Mouse (Mus musculus) testis, adult 2 months (tissue): ENCODE results near the gene Tmem37. TPM values are rescaled to one million over a fixed set of nuclear protein-coding genes. Genes with fewer than 3 reads are reported as not detected.

Experiments
- H3K27ac ChIP-seq: fragments of 200-500 bp; 2 replicates; pipeline ENCODE4 v1.5.1; 2012; ENCODE audit warnings: low read depth, low read length; ENCODE audit not compliant: control insufficient read depth, insufficient read depth
- H3K27me3 ChIP-seq: fragments of 200-500 bp; 2 replicates; pipeline ENCODE4 v1.6.1; 2012; ENCODE audit warnings: mild to moderate bottlenecking, low read length, moderate library complexity; ENCODE audit not compliant: control insufficient read depth, insufficient read depth
- H3K36me3 ChIP-seq: fragments of 200-500 bp; 2 replicates; pipeline ENCODE4 v1.6.1; 2012; ENCODE audit warnings: mild to moderate bottlenecking, low read length; ENCODE audit not compliant: control insufficient read depth, insufficient read depth
- H3K4me1 ChIP-seq: fragments of 200-500 bp; 2 replicates; pipeline ENCODE4 v1.6.1; 2012; ENCODE audit warnings: low read length; ENCODE audit not compliant: control insufficient read depth, insufficient read depth
- H3K4me3 ChIP-seq: fragments of 200-500 bp; 2 replicates; pipeline ENCODE4 v1.5.1; 2012; ENCODE audit warnings: low read depth, mild to moderate bottlenecking, low read length, moderate library complexity, mixed read lengths; ENCODE audit not compliant: control insufficient read depth
- CTCF ChIP-seq: fragments of 200-500 bp; IDR thresholded peaks from 2 replicates; pipeline ENCODE4 v1.5.1; 2012; ENCODE audit warnings: low read depth, mild to moderate bottlenecking, inconsistent platforms, low read length, moderate library complexity; ENCODE audit not compliant: control insufficient read depth, insufficient read depth, insufficient replicate concordance
- POLR2A ChIP-seq: fragments of 200-500 bp; IDR thresholded peaks from 2 replicates; pipeline ENCODE4 v1.6.1; 2012; ENCODE audit warnings: low read depth, mild to moderate bottlenecking, inconsistent platforms, low read length, moderate library complexity; ENCODE audit not compliant: control insufficient read depth
- polyA plus RNA-seq: library from polyadenylated mRNA; depleted of rRNA; stranded (reverse); fragments of >200 nt; gene quantifications from 2 replicates; pipeline ENCODE4 v1.2.3, GENCODE M21; 2012; rRNA removed

Gene Tmem37
- polyA plus RNA-seq, 1 experiment = 21.3 TPM

- no peaks in the 10 kb centered on the region; the same call in 1 of the 2 replicates for H3K4me1 ChIP-seq
- H3K27ac ChIP-seq = no peak overlapping the region
- H3K27me3 ChIP-seq = no peaks in the 10 kb centered on the region
- no peak overlapping the region for H3K4me3 ChIP-seq
- TF ChIP-seq POLR2A (no peak), CTCF (no peak)
- H3K36me3 ChIP-seq = no peaks in the 10 kb centered on the region
Measured at GRCm38 (mm10) chr1:120024331-120025049, 49.4 kb downstream of the Tmem37 start.

GRCm38 (mm10) chr1:120021951-120022350 lies 51.9 kb downstream of the Tmem37 start:
- TF ChIP-seq CTCF (no peak), POLR2A (no peak)
- Histone ChIP-seq H3K36me3 (no peaks in the 10 kb centered on the region), H3K4me1 (no peaks in the 10 kb centered on the region; the same call in 1 of the 2 replicates), H3K27me3 (no peaks in the 10 kb centered on the region), H3K4me3 (no peak overlapping the region), H3K27ac (no peak overlapping the region)

GRCm38 (mm10) chr1:120020322-120020897 lies 53.5 kb downstream of the Tmem37 start:
- Histone ChIP-seq H3K27me3 (no peaks in the 10 kb centered on the region), H3K4me3 (no peak overlapping the region), H3K27ac (no peak overlapping the region), H3K36me3 (no peaks in the 10 kb centered on the region), H3K4me1 (no peaks in the 10 kb centered on the region; the same call in 1 of the 2 replicates)
- TF ChIP-seq POLR2A = no peak
- TF ChIP-seq CTCF = no peak

DNA sequence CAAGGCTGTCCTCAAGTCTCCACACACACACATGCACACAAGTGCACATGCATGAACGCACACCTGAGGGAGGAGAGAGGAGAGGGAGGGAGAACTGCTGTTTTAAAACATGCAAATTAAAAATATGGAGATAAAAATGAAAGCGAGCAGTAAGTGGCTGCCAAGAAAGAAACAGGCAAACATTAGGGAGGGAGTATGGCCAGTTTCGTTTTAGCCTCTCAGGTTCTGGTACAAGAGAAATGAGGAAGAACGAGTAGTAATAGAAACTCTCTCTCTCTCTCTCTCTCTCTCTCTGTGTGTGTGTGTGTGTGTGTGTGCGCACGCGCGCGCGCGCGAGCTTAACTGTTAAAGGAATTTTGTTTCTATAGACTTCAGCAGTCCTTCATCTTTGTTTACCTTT lies 54.4 kb downstream of the Tmem37 start:
- Histone ChIP-seq H3K4me1 (no peaks in the 10 kb centered on the region; the same call in 1 of the 2 replicates), H3K36me3 (no peaks in the 10 kb centered on the region), H3K27me3 (no peaks in the 10 kb centered on the region), H3K27ac (no peak overlapping the region; the same call in 1 of the 2 replicates), H3K4me3 (no peak overlapping the region)
- TF ChIP-seq CTCF (no peak), POLR2A (no peak)

- H3K27ac ChIP-seq = no peak overlapping the region
Measured at GRCm38 (mm10) chr1:120018900-120019299, 55.0 kb downstream of the Tmem37 start.

More at GRCm38 (mm10) chr1:120018900-120019299, 55.0 kb downstream of the Tmem37 start:
- Histone ChIP-seq H3K4me1 (no peaks in the 10 kb centered on the region; the same call in 1 of the 2 replicates), H3K27me3 (no peaks in the 10 kb centered on the region), H3K4me3 (no peak overlapping the region), H3K36me3 (no peaks in the 10 kb centered on the region)
- TF ChIP-seq POLR2A (no peak), CTCF (no peak)

Other genes with a start within 250 kb of the Tmem37 start
- 13.9 and 17.2 TPM in 2 replicates for gene Ptpn4, start 236.5 kb downstream of the Tmem37 start, polyA plus RNA-seq
- gene Tmem177, start 160.9 kb downstream of the Tmem37 start, polyA plus RNA-seq = 12.6 and 13.4 TPM in 2 replicates
- gene Cfap221, start 76.8 kb downstream of the Tmem37 start, polyA plus RNA-seq = 19.4 and 22.9 TPM in 2 replicates
- 0.36 and 0.78 TPM in 2 replicates for gene Sctr, start 67.2 kb downstream of the Tmem37 start, polyA plus RNA-seq
- 79.0 and 90.5 TPM in 2 replicates for gene Dbi, start 47.0 kb upstream of the Tmem37 start, polyA plus RNA-seq
- gene 3110009E18Rik, start 47.1 kb upstream of the Tmem37 start, polyA plus RNA-seq = 5.6 and 8.4 TPM in 2 replicates
- gene Steap3, start 198.6 kb upstream of the Tmem37 start, polyA plus RNA-seq = 2.8 and 3.3 TPM in 2 replicates